Mouse (Mus musculus): ENCODE measurements around the gene Ifitm6.
"Not testable (repeated sequence)": the region's sequence is repeated elsewhere in the genome, so short reads cannot be mapped to it uniquely, and the experiment has no call there.

Gene Ifitm6

DNA sequence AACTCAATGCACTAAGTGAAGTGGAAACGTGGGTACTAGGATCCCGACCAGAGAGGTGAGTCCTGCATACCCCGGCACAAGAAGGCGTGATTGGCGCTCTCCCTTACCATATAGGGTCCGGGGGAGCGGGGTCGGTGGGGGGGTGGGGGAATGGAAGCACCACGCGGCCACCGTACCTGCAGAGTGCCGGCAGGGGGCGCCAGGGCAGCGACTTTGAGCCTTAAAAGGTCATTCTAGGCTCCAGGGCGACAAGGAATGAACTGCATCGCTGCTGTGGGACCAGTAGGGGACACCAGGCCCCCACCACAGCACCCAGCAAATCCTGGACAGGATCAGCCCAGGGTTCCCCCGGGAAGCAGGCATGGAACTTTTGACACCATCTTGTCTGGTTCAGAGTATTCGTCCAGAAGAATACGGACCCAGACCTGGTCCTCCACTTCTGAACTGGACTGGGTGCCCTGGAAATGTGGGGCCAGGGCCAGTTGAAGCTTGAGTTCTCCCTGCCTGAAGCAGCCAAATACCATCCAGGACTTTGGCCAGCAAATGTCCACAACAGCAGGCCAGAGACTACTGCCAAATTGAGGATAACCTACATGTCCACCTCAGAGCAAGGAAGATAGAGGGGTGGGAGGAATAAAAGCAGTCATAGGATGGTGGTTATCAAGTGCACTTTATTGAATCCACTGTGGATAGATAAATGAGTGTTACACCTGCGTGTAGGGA, 8.6 kb downstream of the Ifitm6 start:
- DNase-seq (ENCODE audit: extremely low spot score, low read depth, low spot score): no peak

DNA sequence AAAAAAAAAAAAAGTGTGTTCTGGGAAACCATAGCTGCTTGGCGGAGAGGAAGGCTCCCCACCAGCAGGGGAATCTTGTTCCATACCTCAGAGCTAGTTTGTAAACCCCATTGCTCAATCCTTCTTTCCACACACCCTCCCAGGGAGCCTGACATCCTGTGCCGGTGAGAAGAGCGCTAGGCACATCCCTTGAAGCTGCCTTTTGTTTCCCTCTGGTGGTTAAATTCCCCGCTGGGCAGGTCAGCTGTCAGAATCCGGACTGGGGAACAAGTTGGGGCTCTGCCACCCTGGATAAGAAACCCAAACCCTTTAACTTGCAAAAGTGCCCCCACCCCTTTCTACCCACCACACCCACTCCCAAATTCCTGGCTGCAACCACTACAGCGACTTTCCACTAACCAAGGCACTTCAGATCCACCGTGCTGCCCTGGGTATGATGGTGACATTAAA, 9.4 kb downstream of the Ifitm6 start:
- DNase-seq (ENCODE audit: extremely low spot score, low read depth, low spot score): no peak

DNA sequence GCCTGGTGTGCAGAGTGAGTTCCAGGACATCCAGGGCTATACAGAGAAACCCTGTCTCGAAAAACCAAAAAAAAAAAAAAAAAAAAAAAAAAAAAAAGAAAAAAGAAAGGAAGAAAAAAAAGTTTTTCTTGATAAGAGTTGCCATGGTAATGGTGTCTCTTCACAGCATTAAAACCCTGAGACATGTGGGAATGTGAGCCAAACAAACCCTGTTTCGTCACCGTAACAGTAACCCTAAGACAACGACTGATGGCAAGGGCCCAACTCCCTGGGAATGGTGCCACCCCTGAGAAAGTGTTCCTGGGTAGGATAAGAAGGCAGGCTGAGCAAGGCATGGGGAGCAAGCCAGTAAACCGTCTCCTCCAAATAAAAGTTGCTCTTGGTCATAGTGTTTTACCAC, 10.8 kb downstream of the Ifitm6 start:
- no peak for DNase-seq (ENCODE audit: extremely low spot score, low read depth, low spot score)

DNA sequence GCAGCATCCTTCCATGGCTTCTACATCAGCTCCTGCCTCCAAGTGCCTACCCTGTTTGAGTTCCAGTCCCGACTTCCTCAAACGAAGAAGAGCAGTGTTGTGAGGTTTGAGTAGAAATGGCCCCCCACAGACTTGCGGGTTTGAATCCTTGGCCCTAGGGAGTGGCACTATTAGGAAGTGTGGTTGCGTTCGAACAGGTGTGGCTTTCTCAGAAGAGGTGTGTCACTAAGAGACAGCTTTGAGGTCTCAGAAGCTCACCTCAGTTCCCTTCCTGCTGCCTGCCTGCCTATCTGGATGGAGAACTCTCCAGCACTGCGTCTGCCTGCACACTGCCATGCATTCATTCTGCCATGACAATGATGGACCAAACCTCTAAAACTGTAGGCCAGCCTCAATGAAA, 11.3 kb downstream of the Ifitm6 start:
- DNase-seq (ENCODE audit: extremely low spot score, low read depth, low spot score): no peak

DNA sequence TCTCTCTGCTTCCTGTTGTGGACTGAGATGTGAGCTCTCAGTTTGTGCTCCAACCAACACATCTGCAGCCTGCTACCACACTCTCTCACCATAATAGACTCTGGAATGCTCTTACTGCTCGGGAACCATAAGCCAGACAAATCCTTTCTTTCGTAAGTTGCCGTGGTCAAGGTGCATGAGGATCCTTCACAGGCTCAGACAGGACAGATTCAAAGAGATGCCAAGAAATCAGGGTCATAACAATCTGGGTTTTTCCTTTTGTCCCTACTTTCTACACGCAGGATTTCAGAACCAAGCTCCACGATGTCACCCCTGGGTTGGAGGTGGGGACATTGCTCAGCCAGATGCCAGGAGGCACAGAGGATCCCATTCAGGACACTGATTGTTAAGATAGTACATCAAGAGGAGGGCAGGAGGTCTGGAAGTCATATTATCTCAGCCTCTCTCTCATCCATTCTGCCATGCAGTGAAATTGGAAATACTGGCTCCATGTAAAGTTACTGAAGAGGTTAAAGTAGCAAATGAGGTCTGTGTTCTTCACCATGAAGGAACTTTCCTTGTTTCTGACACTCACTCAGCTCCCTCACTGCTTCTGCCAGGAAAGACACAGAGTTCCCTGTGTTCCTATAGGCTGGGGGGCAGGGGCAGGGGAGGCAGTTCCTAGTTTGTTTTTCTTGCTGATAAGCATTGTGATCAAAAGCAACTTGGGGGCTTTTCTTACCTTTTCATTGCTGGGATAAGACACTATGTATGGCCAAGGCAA, 14.3 kb downstream of the Ifitm6 start:
- DNase-seq (ENCODE audit: extremely low spot score, low read depth, low spot score): no peak

DNA sequence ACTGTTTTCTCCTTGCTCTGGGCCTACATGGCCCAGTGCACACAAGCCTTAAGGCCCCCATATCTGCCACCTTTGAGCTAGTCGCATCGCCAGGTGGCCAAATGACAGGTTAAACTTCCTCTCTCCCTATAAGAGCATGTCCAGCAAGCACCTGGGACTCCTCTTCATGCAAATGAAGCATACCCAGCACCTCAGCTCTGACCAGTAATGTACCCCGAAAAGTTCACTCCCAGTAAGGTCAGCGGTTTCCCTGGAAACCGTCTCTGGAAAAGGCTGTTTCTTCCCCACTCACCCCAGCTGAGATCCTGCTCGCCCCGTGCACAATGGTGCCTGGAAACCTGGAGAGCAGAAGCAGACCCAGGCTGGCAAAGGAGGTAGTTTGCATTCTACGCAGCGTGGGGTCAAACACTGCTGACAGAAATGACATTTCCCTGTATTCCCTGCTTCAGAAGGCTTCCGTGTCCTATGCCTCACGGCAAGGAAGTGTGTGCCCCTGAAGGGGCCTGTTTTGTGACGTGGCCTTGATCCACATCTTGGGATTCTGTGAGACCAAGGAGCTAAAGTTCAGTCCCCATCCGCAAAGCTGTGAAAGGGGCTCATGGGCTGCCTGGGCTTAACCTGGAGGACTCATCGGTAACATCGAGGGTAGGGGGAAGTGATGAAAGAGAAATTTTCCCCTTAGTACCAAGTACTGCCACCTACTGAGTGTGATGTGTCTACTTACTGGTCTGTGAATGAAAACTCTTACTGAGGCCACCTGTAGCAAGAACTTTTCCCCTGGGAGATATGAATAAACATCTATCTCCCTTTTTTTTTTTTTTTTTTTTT, 16.6 kb downstream of the Ifitm6 start:
- DNase-seq (ENCODE audit: extremely low spot score, low read depth, low spot score): no peak

DNA sequence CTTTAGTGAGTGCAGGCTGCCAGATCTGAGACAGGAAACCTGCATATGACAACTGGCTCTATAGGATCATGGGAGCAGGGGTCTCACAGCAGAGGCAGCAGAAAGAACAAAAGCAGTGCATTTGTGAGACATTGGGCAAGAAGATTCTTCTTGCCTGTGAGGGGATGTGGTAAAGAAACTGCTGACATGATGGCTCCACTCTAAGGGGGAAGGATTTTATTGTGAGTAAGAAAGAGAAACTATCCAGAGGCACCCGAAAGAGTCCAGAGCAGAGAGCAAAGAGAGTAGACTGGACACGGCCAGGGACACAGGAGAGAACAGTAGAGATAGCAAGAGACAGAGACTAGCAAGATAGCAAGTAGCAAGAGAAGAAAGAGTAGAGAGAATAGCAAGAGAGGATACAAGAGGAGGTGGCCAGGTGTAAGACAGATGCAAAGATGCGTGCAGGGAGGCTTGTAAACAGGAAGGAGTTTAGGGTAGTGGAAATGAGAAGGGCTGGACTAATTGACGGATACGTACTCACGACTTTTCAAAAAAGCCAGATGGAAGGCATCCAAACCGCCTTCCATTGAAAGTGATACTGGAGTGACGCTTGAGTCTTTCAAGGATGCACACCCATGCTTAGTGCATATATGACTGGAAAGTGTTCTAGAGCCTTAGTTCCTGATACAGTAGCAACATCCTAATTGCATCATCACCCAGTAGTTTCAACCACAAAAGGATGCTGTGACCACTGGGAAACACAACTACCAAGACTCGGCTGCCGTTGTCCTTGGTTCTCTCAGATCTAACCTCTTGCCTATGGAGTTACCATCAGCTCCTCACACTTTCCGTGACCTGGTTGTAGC, 18.6 kb downstream of the Ifitm6 start:
- no peak for DNase-seq (ENCODE audit: extremely low spot score, low read depth, low spot score)

DNA sequence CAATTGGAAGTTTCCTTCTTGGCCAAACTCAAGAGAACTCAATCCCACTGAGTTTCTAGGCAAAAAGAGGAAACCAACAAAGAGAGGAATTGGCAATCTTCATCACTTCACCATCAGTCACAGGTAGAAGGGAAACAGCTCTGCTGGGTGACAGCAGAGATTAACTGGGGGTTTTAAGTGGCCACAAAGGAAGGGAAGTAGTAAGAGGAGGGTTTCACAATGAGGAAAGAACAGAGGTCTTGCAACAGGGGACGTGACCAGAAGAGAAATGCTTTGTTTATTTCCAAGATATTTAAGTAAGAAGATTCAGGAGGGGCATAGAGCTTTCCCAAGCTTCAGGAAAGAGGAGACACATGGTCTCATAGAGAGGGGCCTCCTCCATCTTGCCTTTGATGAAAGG, 19.9 kb downstream of the Ifitm6 start:
- DNase-seq (ENCODE audit: extremely low spot score, low read depth, low spot score): no peak

DNA sequence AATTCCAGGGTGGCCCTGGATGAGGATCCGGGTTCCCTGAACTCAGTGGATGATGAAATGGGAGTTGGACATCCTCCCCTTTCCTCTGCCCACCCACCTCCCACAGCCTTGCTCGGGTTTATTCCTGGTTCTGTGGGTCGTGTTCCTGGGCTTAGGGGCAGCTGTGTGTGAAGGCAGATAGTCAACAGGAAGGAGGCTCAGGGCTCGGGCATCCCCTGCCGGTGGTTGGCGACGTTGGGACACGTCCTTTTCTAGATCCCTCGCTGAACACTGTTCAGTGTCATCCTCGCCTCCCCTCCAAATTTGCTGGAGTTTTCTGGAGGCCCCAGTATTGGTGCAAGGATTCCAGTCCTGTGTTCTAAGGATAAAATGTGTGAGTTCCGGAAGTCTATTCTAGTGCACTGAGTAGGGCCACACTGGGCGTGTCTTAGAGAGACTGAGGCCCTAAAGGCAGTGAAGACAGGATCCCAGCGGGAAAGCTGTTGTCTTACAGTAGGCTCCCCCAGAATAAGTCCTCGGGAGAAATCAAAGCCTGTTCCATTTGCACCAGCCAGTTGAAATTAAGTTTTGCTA, 26.5 kb downstream of the Ifitm6 start:
- no peak for DNase-seq (ENCODE audit: extremely low spot score, low read depth, low spot score)

DNA sequence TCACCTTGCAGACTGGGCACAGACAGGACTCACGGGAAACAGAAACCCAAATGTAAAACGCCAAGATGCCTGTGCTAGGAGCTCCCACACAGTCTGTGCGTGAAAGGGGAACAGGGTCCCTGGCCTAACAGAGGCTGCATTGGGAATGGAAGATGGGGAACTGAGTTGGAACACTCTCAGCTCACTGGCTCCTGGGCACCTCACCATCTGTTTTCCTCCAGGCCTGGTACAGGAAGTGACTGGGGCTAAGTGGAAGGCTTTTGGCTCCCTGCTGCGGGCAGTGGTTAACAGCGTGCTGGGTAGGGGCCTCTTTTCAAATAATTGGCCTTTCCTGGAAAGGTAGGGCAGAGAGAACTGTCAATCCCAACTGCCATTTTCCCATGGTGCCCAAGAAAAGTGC, 27.1 kb downstream of the Ifitm6 start:
- no peak for DNase-seq (ENCODE audit: extremely low spot score, low read depth, low spot score)

DNA sequence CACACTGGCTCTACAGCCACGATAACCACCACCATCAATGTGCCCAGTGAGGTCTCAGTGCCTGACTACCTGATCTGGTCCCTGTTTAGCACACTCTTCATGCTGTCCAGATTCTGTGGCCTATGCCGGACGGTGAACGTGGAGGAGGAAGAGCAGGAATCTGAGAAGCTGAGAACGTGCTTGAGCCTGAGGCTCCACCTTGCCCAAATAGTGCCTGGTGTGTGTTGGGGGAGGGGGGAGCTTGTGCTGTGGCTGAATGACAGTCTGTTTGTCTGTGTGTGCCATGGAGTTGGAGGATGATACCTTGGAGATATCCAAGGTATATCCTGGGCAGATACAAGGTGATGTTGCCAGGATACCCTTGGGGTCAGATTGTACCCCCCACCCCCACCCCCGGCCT, 27.5 kb downstream of the Ifitm6 start:
- DNase-seq (ENCODE audit: extremely low spot score, low read depth, low spot score): no peak

DNA sequence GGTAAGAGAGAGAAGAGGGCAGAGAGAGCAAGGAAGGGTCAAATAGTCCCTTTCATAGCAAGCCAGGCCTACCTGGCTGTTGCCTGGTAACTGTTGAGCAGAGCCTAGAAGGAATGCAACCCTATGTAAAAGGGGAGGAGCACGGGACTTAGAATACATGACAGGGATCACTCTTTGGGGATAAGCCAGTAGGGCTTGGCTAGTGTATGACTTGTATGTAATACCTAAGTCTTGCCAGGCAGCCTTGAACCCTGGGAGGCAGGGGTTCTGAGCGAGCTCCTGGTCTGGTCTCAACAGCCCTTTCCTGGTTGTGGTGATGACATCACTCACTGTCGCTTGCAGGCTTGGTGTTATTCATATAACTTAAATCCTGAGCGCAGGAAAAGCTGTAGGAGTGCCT, 28.7 kb downstream of the Ifitm6 start:
- no peak for DNase-seq (ENCODE audit: extremely low spot score, low read depth, low spot score)

DNA sequence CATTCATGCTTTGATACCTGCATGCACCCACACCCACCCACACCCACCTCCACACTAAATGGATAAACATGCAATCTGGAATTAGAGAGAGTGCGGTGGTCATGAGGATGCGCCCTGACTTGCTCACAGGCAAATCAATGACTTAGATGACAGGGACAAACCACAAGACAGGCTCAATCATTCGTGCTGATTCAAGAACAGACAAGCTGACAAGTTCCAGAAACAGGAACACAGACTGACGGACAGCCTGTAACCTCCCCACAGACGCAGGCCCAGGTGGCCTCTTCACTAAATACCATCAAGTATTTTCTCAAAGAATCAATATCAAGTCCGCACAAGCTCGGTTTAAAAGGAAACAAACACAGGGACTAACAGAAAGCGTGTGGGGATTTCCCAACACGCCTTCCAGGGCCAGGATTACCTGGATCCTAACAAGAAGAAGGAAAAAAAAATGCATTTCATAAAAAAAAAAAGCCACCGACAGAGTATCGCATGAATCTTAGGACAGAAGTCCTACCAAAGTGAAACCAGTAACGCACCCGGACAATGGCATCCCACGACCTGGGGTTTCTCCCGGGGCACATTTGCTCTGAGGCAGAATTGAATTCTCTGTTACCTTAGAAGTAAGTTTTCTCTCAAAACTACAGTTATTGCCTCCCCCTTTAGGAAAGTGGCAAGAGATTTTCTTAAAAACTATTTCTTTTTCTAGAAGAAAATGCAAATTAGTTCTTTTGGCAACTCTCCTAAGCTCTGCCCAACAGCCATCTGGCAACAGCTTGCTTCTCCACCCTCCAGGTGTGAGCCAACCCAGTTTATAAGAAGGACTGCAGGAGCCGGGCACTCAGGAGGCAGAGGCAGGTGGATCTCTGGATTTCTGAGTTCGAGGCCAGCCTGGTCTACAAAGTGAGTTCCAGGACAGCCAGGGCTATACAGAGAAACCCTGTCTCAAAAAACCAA, 30.3 kb downstream of the Ifitm6 start:
- DNase-seq (ENCODE audit: extremely low spot score, low read depth, low spot score): no peak

DNA sequence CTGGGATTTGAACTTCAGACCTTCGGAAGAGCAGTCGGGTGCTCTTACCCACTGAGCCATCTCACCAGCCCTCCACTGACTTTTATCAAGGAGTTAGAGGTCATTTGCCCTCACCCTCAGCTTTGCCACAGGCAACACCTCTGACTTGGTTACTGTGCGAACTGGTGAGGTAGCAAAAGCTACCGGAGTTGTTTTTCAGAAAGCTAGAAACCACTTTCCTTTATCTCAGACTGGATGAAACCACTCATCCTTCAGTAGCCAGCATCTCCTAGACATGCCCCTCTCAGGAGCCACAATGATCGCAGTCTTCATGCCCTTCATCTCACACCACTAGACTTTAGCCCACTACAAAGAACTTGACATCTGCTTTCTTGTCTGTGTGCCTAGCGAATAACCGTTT, 34.8 kb downstream of the Ifitm6 start:
- no peak for DNase-seq (ENCODE audit: extremely low spot score, low read depth, low spot score)

DNA sequence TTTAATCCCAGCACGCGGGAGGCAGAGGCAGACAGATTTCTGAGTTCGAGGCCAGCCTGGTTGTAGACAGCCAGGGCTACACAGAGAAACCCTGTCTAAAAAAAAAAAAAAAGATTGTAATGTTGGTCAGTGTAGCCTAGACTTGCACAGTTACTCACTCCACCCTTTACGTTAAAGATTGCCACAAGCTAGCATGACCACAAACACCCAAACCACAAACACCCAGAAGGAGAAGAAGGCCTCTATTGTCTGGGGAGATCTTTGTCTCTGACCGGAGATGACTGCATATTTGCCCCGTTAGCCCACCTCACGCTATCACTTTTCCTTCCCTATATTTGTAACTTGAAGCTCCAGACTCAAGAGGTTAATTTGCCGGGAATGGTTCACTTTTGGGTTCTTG, 36.0 kb downstream of the Ifitm6 start:
- DNase-seq (ENCODE audit: extremely low spot score, low read depth, low spot score): no peak

DNA sequence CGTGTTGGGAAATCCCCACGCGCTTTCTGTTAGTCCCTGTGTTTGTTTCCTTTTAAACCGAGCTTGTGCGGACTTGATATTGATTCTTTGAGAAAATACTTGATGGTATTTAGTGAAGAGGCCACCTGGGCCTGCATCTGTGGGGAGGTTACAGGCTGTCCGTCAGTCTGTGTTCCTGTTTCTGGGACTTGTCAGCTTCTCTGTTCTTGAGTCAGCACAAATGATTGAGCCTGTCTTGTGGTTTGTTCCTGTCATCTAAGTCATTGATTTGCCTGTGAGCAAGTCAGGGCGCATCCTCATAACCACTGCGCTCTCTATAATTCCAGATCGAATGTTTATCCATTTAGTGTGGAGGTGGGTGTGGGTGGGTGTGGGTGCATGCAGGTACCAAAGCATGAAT, 41.0 kb downstream of the Ifitm6 start:
- not testable (repeated sequence) for DNase-seq (ENCODE audit: extremely low spot score, low read depth, low spot score)

DNA sequence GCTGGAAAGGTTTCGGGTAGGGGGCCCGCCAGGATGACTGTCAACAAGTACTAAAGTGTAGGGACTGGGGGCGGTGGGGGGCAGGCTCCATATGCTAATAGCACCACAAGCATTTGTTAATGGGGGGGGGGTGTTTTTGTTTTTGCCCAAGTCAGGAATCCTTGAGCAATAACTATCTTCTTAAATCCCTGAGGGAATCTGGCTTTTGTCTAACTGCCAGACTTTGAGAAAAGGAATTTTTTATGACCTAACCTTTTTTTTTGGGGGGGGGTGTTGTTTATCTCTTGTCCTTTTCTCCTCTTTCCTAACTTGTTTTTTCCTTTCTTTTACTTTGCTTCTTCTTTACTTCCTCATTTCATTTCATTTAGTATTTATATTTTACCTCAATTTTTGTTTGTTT, 42.3 kb downstream of the Ifitm6 start:
- DNase-seq (ENCODE audit: extremely low spot score, low read depth, low spot score): no peak

DNA sequence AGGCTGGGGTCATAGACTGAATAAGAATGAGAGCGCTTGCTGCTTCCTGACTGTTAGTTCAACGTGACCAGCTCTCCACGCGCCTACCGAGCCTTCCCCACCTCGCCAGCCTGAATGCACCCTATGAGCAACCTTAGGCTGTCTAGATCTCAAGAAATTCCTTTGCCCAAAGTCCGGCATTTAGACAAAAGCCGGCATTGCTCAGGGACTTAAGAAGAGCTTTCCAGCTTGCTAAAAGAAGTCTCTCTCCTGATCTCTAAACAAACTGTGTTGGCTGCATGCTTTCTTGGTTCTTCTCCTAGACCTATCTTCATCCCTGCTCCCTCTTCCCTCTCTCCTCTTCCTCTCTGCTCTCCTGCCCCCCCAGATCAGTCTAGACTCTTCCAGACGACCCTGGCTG, 42.8 kb downstream of the Ifitm6 start:
- DNase-seq (ENCODE audit: extremely low spot score, low read depth, low spot score): no peak

DNA sequence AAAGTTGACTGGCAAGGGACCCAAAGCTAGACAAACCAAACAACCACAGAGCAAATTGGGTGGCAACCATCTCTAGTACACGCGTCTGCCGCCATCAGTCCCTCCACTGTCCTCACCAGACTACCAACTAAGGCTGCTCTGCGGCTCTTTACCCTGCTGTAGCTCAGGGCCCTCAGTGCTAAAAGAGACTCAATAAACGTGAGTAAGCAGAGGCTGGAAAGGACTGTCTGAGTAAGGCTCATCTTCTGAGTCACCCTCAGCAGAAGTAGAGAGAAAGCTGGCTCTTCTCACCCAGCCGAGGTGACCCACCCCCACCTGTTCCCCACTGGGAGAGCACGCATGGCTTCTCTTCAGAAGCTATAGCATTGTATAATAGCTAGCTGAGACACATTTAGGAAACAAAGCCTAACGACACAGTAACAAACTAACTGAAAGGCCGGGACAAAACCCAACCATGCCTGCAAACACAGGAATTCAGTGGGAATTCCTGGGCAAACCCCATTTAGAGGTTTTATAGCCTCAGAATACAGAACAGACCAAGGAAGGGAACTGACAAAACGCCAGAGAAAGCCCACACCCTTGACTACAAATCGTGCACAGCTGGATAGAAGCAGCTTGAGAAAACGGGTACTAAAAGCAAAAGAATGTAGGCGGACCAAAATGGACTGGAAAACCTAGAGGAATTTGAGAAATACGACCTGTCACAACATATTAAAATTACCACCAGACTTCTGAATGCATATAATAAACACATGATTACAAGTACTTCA, 44.1 kb downstream of the Ifitm6 start:
- no peak for DNase-seq (ENCODE audit: extremely low spot score, low read depth, low spot score)
